Mouse (Mus musculus): ENCODE results near the gene Ifnab.
A peak's percentile ranks its signal among the peaks of the same experiment; 100 is the strongest.

Ifnab gene

GRCm38 (mm10) chr4:88676824-88677223 lies 14.3 kb downstream of the Ifnab start, which contains the start of gene Ifna16:
Gene Ifna16 (minus strand): TSS chr4:88676924.
- no peak for DNase-seq (ENCODE audit: low spot score in 2 of 2)

- DNase-seq (ENCODE audit: low spot score in 2 of 2): no peak
Measured at GRCm38 (mm10) chr4:88655461-88655860, 35.7 kb downstream of the Ifnab start.

- no peak for DNase-seq (ENCODE audit: low spot score in 2 of 2)
Measured at GRCm38 (mm10) chr4:88653644-88654043, 37.5 kb downstream of the Ifnab start.

- no peak for DNase-seq (ENCODE audit: low spot score in 2 of 2)
Measured at GRCm38 (mm10) chr4:88644359-88644758, 46.8 kb downstream of the Ifnab start, which contains the start of gene Ifna13. Gene Ifna13 (minus strand): TSS chr4:88644459.

- no peak for DNase-seq (ENCODE audit: low spot score in 2 of 2)
Measured at GRCm38 (mm10) chr4:88642526-88642925, 48.6 kb downstream of the Ifnab start.

- DNase-seq (ENCODE audit: low spot score in 2 of 2): peak; percentile 86 to 94
Measured at GRCm38 (mm10) chr4:88641077-88641831, 49.9 kb downstream of the Ifnab start.

- DNase-seq (ENCODE audit: low spot score in 2 of 2): no peak
Measured at GRCm38 (mm10) chr4:88640704-88641076, 50.5 kb downstream of the Ifnab start.

Data from right cerebral cortex, postnatal 10 days (tissue).